Mouse (Mus musculus): Measurements from ENCODE around the gene Flrt2.
"Not testable (repeated sequence)": the region's sequence is repeated elsewhere in the genome, so short reads cannot be mapped to it uniquely, and the experiment has no call there.

Flrt2 gene

GRCm38 (mm10) chr12:95691961-95692767 lies at the start of gene Flrt2:
Gene Flrt2 (plus strand): TSS chr12:95692226.
- DNase-seq (ENCODE audit: low read depth) = no peak

- no peak for DNase-seq (ENCODE audit: low read depth)
Measured at GRCm38 (mm10) chr12:95642226-95642625, 49.8 kb upstream of the Flrt2 start.

GRCm38 (mm10) chr12:95647179-95647578 lies 44.8 kb upstream of the Flrt2 start:
- DNase-seq (ENCODE audit: low read depth) = not testable (repeated sequence)

GRCm38 (mm10) chr12:95652172-95653156 lies 39.6 kb upstream of the Flrt2 start:
- no peak for DNase-seq (ENCODE audit: low read depth)

GRCm38 (mm10) chr12:95656594-95656993 lies 35.4 kb upstream of the Flrt2 start:
- DNase-seq (ENCODE audit: low read depth) = no peak

GRCm38 (mm10) chr12:95667296-95667695 lies 24.7 kb upstream of the Flrt2 start:
- DNase-seq (ENCODE audit: low read depth) = no peak

GRCm38 (mm10) chr12:95675711-95676110 lies 16.3 kb upstream of the Flrt2 start:
- no peak for DNase-seq (ENCODE audit: low read depth)

- no peak for DNase-seq (ENCODE audit: low read depth)
Measured at GRCm38 (mm10) chr12:95690819-95691218, 1.2 kb upstream of the Flrt2 start.

GRCm38 (mm10) chr12:95692948-95693650 lies 1.1 kb downstream of the Flrt2 start:
- no peak for DNase-seq (ENCODE audit: low read depth)

GRCm38 (mm10) chr12:95693651-95694471 lies 1.8 kb downstream of the Flrt2 start:
- DNase-seq (ENCODE audit: low read depth) = no peak

- DNase-seq (ENCODE audit: low read depth) = no peak
Measured at GRCm38 (mm10) chr12:95694507-95694906, 2.5 kb downstream of the Flrt2 start.

- DNase-seq (ENCODE audit: low read depth) = peak; percentile 0
Measured at GRCm38 (mm10) chr12:95694991-95695833, 3.2 kb downstream of the Flrt2 start.

GRCm38 (mm10) chr12:95695834-95696521 lies 4.0 kb downstream of the Flrt2 start:
- no peak for DNase-seq (ENCODE audit: low read depth)

GRCm38 (mm10) chr12:95696522-95697025 lies 4.5 kb downstream of the Flrt2 start:
- no peak for DNase-seq (ENCODE audit: low read depth)

- DNase-seq (ENCODE audit: low read depth) = no peak
Measured at GRCm38 (mm10) chr12:95698556-95698955, 6.5 kb downstream of the Flrt2 start.

GRCm38 (mm10) chr12:95700746-95701145 lies 8.7 kb downstream of the Flrt2 start:
- DNase-seq (ENCODE audit: low read depth) = no peak

GRCm38 (mm10) chr12:95701580-95701979 lies 9.6 kb downstream of the Flrt2 start:
- DNase-seq (ENCODE audit: low read depth) = no peak

GRCm38 (mm10) chr12:95705006-95705405 lies 13.0 kb downstream of the Flrt2 start:
- DNase-seq (ENCODE audit: low read depth) = no peak

GRCm38 (mm10) chr12:95723265-95723664 lies 31.2 kb downstream of the Flrt2 start:
- peak; percentile 2 for DNase-seq (ENCODE audit: low read depth)
